Mouse (Mus musculus) ovary, postnatal 10 days (tissue): Measurements from ENCODE around the gene Capns1.
"Not testable (repeated sequence)": the region's sequence is repeated elsewhere in the genome, so short reads cannot be mapped to it uniquely, and the experiment has no call there.

Experiments used
- DNase-seq: peaks from one replicate; pipeline ENCODE4 v3.0.0; 2022; ENCODE audit warnings: low spot score

The Capns1 gene

GRCm38 (mm10) chr7:30198481-30198971 is at the start of gene Capns1:
Gene Capns1, minus strand, starts transcription at chr7:30198811.
- no peak for DNase-seq

- DNase-seq = not testable (repeated sequence)
These were observed 38.8 kb upstream of the Capns1 start for GRCm38 (mm10) chr7:30237374-30237773.

GRCm38 (mm10) chr7:30235625-30236024 is 37.0 kb upstream of the Capns1 start, which contains the start of gene Ovol3:
Gene Ovol3, minus strand, starts transcription at chr7:30235725.
- DNase-seq = no peak

- no peak for DNase-seq
These were observed 36.5 kb upstream of the Capns1 start for GRCm38 (mm10) chr7:30235091-30235490.

- no peak for DNase-seq
These were observed 35.8 kb upstream of the Capns1 start for GRCm38 (mm10) chr7:30234276-30234858.

- DNase-seq = no peak
These were observed 34.8 kb upstream of the Capns1 start for GRCm38 (mm10) chr7:30233387-30233786.

- DNase-seq = no peak
These were observed 34.1 kb upstream of the Capns1 start for GRCm38 (mm10) chr7:30232631-30233148.

- peak; percentile 95 for DNase-seq
These were observed 33.3 kb upstream of the Capns1 start, which contains the start of the genes Polr2i and Tbcb for GRCm38 (mm10) chr7:30231669-30232454. Gene Polr2i, plus strand, starts transcription at chr7:30231948. Gene Tbcb, minus strand, starts transcription at chr7:30232272.

- no peak for DNase-seq
These were observed 32.7 kb upstream of the Capns1 start for GRCm38 (mm10) chr7:30231328-30231668.

GRCm38 (mm10) chr7:30224206-30224605 is 25.6 kb upstream of the Capns1 start:
- no peak for DNase-seq

GRCm38 (mm10) chr7:30222205-30222604 is 23.6 kb upstream of the Capns1 start:
- DNase-seq = no peak

GRCm38 (mm10) chr7:30221433-30221832 is 22.8 kb upstream of the Capns1 start:
- DNase-seq = no peak

GRCm38 (mm10) chr7:30220008-30220356 is 21.4 kb upstream of the Capns1 start:
- no peak for DNase-seq

GRCm38 (mm10) chr7:30219293-30220007 is 20.8 kb upstream of the Capns1 start:
- no peak for DNase-seq

GRCm38 (mm10) chr7:30217277-30217676 is 18.7 kb upstream of the Capns1 start:
- no peak for DNase-seq

GRCm38 (mm10) chr7:30216723-30217151 is 18.1 kb upstream of the Capns1 start:
- peak; percentile 35 for DNase-seq

- no peak for DNase-seq
These were observed 17.3 kb upstream of the Capns1 start for GRCm38 (mm10) chr7:30215875-30216274.

GRCm38 (mm10) chr7:30213881-30214280 is 15.3 kb upstream of the Capns1 start:
- no peak for DNase-seq

GRCm38 (mm10) chr7:30211025-30211424 is 12.4 kb upstream of the Capns1 start:
- DNase-seq = no peak

- DNase-seq = not testable (repeated sequence)
These were observed 7.8 kb upstream of the Capns1 start for GRCm38 (mm10) chr7:30206364-30206763.

GRCm38 (mm10) chr7:30205383-30205782 is 6.8 kb upstream of the Capns1 start:
- no peak for DNase-seq

- DNase-seq = no peak
These were observed 5.8 kb upstream of the Capns1 start for GRCm38 (mm10) chr7:30204380-30204779.
